Comparison of ENCODE assay signal across 8 mouse cellular contexts in genomic region chr15:78772368-78772763, GRCm38 (mm10). TPM values are rescaled to one million over a fixed set of nuclear protein-coding genes. Genes with fewer than 3 reads are reported as not detected.
DNase-seq lines count a peak whose midpoint lies in the region; ATAC-seq and TF ChIP-seq lines count a peak whose summit lies in the region.

No protein-coding gene starts in this region.

- peaks cover 5% of the 10 kb centered on the region; the same call in 1 of the 2 replicates for H3K9me3 ChIP-seq in embryonic facial prominence, embryonic 10.5 days
- H3K9me3 ChIP-seq in hindbrain, embryonic 16.5 days (ENCODE audit: control insufficient read depth, low read length) = no peaks in the 10 kb centered on the region
- no peaks in the 10 kb centered on the region for H3K9me3 ChIP-seq in liver, embryonic 14.5 days (ENCODE audit: control insufficient read depth, low read length)

- H3K4me2 ChIP-seq in hindbrain, embryonic 16.5 days (ENCODE audit: low read length) = peak overlapping the region; percentile 32
- peak overlapping the region; percentile 75 for H3K4me2 ChIP-seq in liver, embryonic 14.5 days (ENCODE audit: low read depth)

- H3K9ac ChIP-seq in hindbrain, embryonic 16.5 days (ENCODE audit: low read depth, low read length) = no peak overlapping the region
- no peak overlapping the region for H3K9ac ChIP-seq in liver, embryonic 14.5 days (replicated peaks)

- peak overlapping the region; percentile 89 for H3K27ac ChIP-seq in embryonic facial prominence, embryonic 10.5 days (replicated peaks)
- H3K27ac ChIP-seq in hindbrain, embryonic 16.5 days (ENCODE audit: low read depth, low read length) = peak overlapping the region; percentile 42
- no peak overlapping the region for H3K27ac ChIP-seq in liver, embryonic 14.5 days

- WGBS in embryonic facial prominence, embryonic 10.5 days = 54% methylated on average over 4 of the region's 4 CpGs
- 61% methylated on average over 4 of the region's 4 CpGs for WGBS in hindbrain, embryonic 16.5 days
- 4% methylated on average over 4 of the region's 4 CpGs for WGBS in liver, embryonic 14.5 days (ENCODE audit: insufficient replicate concordance)

- DNase-seq in CD8-positive naive resting alpha-beta T cell, adult 2 months (ENCODE audit: low read depth in 2 of 2, low spot score in 2 of 2) = peak; percentile 50 to 53
- no peak for DNase-seq in embryonic facial prominence, embryonic 10.5 days (ENCODE audit: low spot score)
- DNase-seq in liver, embryonic 14.5 days (ENCODE audit: low read depth in 3 of 3, low spot score in 3 of 3) = no peak
- peak; percentile 61 to 65 for DNase-seq in natural killer cell, adult 2 months (ENCODE audit: low spot score in 2 of 2)
- DNase-seq in cerebellum, postnatal 14 days = no peak
- DNase-seq in urinary bladder, adult 2 months (ENCODE audit: low spot score) = no peak
- DNase-seq in frontal cortex, adult 2 months (ENCODE audit: extremely low spot score in 1 of 2, low spot score in 1 of 2) = no peak

- peaks cover 34% of the 10 kb centered on the region for H3K36me3 ChIP-seq in embryonic facial prominence, embryonic 10.5 days (replicated peaks)
- H3K36me3 ChIP-seq in hindbrain, embryonic 16.5 days (ENCODE audit: control insufficient read depth, insufficient read depth, low read length) = no peaks in the 10 kb centered on the region
- H3K36me3 ChIP-seq in liver, embryonic 14.5 days (replicated peaks; ENCODE audit: control insufficient read depth, insufficient read depth, low read depth) = no peaks in the 10 kb centered on the region

- no peak for TF ChIP-seq EP300 in liver, embryonic 14.5 days (IDR thresholded peaks at IDR 0.05; ENCODE audit: low read depth)

- H3K27me3 ChIP-seq in embryonic facial prominence, embryonic 10.5 days (replicated peaks; ENCODE audit: low read depth, poor library complexity, severe bottlenecking) = peaks cover 22% of the 10 kb centered on the region
- no peaks in the 10 kb centered on the region for H3K27me3 ChIP-seq in hindbrain, embryonic 16.5 days (replicated peaks; ENCODE audit: control insufficient read depth, insufficient read depth, low read length)
- no peaks in the 10 kb centered on the region for H3K27me3 ChIP-seq in liver, embryonic 14.5 days (ENCODE audit: control insufficient read depth, insufficient read depth, low read length)

- H3K4me1 ChIP-seq in embryonic facial prominence, embryonic 10.5 days = peaks cover 62% of the 10 kb centered on the region
- peaks cover 11% of the 10 kb centered on the region for H3K4me1 ChIP-seq in hindbrain, embryonic 16.5 days (ENCODE audit: control insufficient read depth, insufficient read depth, low read depth, low read length)
- H3K4me1 ChIP-seq in liver, embryonic 14.5 days (replicated peaks; ENCODE audit: control insufficient read depth in 2 of 2, insufficient read depth in 2 of 2, low read length in 1 of 2) = peaks cover 0 to 7% of the 10 kb centered on the region in 2 experiments; a peak in 2 of 4 replicates

- ATAC-seq in hindbrain, embryonic 16.5 days = peak; percentile 6; the same call in 1 of the 2 replicates
- peak; percentile 57; the same call in 1 of the 2 replicates for ATAC-seq in liver, embryonic 14.5 days (ENCODE audit: insufficient read depth)

- no peak for TF ChIP-seq CTCF in liver, embryonic 14.5 days (IDR thresholded peaks at IDR 0.05; ENCODE audit: low read depth)

- peak overlapping the region; percentile 53 for H3K4me3 ChIP-seq in embryonic facial prominence, embryonic 10.5 days
- H3K4me3 ChIP-seq in hindbrain, embryonic 16.5 days (ENCODE audit: low read length) = peak overlapping the region; percentile 13
- peak overlapping the region; percentile 44 to 45 for H3K4me3 ChIP-seq in liver, embryonic 14.5 days (ENCODE audit: insufficient read depth in 1 of 2, low read depth in 2 of 2, low read length in 2 of 2)

RNA-seq across cellular contexts. Expression of gene Mfng, which starts 0.9 kb away (rescaled TPM):
- polyA plus RNA-seq in embryonic facial prominence, embryonic 10.5 days (2016; fragmentation: Nextera tagmentation; extraction: Ambion mirVana) = 36.4 and 39.0 TPM in 2 replicates
- 19.7 and 20.1 TPM in 2 replicates for polyA plus RNA-seq in hindbrain, embryonic 16.5 days (2015; fragmentation: Nextera tagmentation; extraction: Ambion mirVana)
- polyA plus RNA-seq in liver, embryonic 14.5 days (2012; rRNA removed) = 3.4 and 3.7 TPM in 2 replicates
- polyA plus RNA-seq in liver, embryonic 14.5 days (2014; fragmentation: Nextera tagmentation; extraction: Ambion mirVana) = 2.9 and 3.6 TPM in 2 replicates
- 8.0 and 9.2 TPM in 2 replicates for polyA plus RNA-seq in urinary bladder, adult 2 months (2012; rRNA removed)
- polyA plus RNA-seq in frontal cortex, adult 2 months (2012; rRNA removed) = 7.0 and 7.2 TPM in 2 replicates

RNA-seq across cellular contexts. Expression of gene Card10, which starts 30.5 kb away (rescaled TPM):
- polyA plus RNA-seq in embryonic facial prominence, embryonic 10.5 days (2016; fragmentation: Nextera tagmentation; extraction: Ambion mirVana) = 3.3 and 4.3 TPM in 2 replicates
- 2.5 and 2.8 TPM in 2 replicates for polyA plus RNA-seq in hindbrain, embryonic 16.5 days (2015; fragmentation: Nextera tagmentation; extraction: Ambion mirVana)
- 2.2 and 2.5 TPM in 2 replicates for polyA plus RNA-seq in liver, embryonic 14.5 days (2012; rRNA removed)
- polyA plus RNA-seq in liver, embryonic 14.5 days (2014; fragmentation: Nextera tagmentation; extraction: Ambion mirVana) = 1.1 and 1.3 TPM in 2 replicates
- 8.6 and 9.5 TPM in 2 replicates for polyA plus RNA-seq in urinary bladder, adult 2 months (2012; rRNA removed)
- 11.2 and 12.0 TPM in 2 replicates for polyA plus RNA-seq in frontal cortex, adult 2 months (2012; rRNA removed)

RNA-seq across cellular contexts. Expression of gene Elfn2, which starts 53.8 kb away (rescaled TPM):
- 0.05 and 0.16 TPM in 2 replicates for polyA plus RNA-seq in embryonic facial prominence, embryonic 10.5 days (2016; fragmentation: Nextera tagmentation; extraction: Ambion mirVana)
- 11.6 and 13.3 TPM in 2 replicates for polyA plus RNA-seq in hindbrain, embryonic 16.5 days (2015; fragmentation: Nextera tagmentation; extraction: Ambion mirVana)
- polyA plus RNA-seq in liver, embryonic 14.5 days (2012; rRNA removed) = not detected in 2 replicates
- polyA plus RNA-seq in liver, embryonic 14.5 days (2014; fragmentation: Nextera tagmentation; extraction: Ambion mirVana) = 0.04 TPM in 1 of 2 replicates, not detected in the other
- polyA plus RNA-seq in urinary bladder, adult 2 months (2012; rRNA removed) = 0.03 and 0.04 TPM in 2 replicates
- 64.9 and 68.2 TPM in 2 replicates for polyA plus RNA-seq in frontal cortex, adult 2 months (2012; rRNA removed)

Comparison
In these comparisons a context has a peak if more than half of its experiments do, and no peak if none do; other contexts are left out.
1. DNase-seq: peak in CD8-positive naive resting alpha-beta T cell, adult 2 months (2 of 2) and natural killer cell, adult 2 months (2 of 2); none in embryonic facial prominence, embryonic 10.5 days (single experiment), liver, embryonic 14.5 days (0 of 3), cerebellum, postnatal 14 days (0 of 2), urinary bladder, adult 2 months (single experiment) and frontal cortex, adult 2 months (0 of 2).
2. RNA of gene Elfn2, which starts 53.8 kb away (polyA plus RNA-seq): 64.9 to 68.2 TPM in frontal cortex, adult 2 months and 11.6 to 13.3 TPM in hindbrain, embryonic 16.5 days; 0.05 to 0.16 TPM in embryonic facial prominence, embryonic 10.5 days, 0.03 to 0.04 TPM in urinary bladder, adult 2 months and 0.04 TPM in liver, embryonic 14.5 days; every median in the first group is over 10 times any median in the second.
3. Peak in every context shown above with its lines, with median percentiles within 50 percentile points of each other: H3K4me3 ChIP-seq.